Mouse (Mus musculus): Measurements from ENCODE around the gene Moap1. TPM values are rescaled to one million over a fixed set of nuclear protein-coding genes. Genes with fewer than 3 reads are reported as not detected.

Moap1 gene
- 7.6 and 8.4 TPM in 2 replicates for polyA plus RNA-seq (2015; fragmentation: Nextera tagmentation; extraction: Ambion mirVana)

GRCm38 (mm10) chr12:102743589-102744574 is at the start of gene Moap1, which contains the start of gene Tmem251:
Gene Moap1, minus strand, starts transcription at chr12:102743661.
Gene Tmem251, plus strand, starts transcription at chr12:102743762.
- under 1% methylated on average over 63 of the region's 63 CpGs for WGBS (ENCODE audit: insufficient replicate concordance)
- Histone ChIP-seq H3K4me3 (replicated peaks) (peak within 1 kb of the TSS; percentile 92), H3K36me3 (replicated peaks) (peaks cover 29% of the 10 kb centered on the region), H3K9ac (peak within 1 kb of the TSS; percentile 92), H3K27me3 (no peaks in the 10 kb centered on the region), H3K4me1 (replicated peaks) (peaks cover 38% of the 10 kb centered on the region), H3K4me2 (peak within 1 kb of the TSS; percentile 78), H3K9me3 (replicated peaks) (no peaks in the 10 kb centered on the region), H3K27ac (replicated peaks) (peak within 1 kb of the TSS; percentile 96)
- peak; percentile 96 for ATAC-seq (ENCODE audit: insufficient read depth)

- peak; percentile 86 for ATAC-seq (ENCODE audit: insufficient read depth)
- Histone ChIP-seq H3K36me3 (replicated peaks) (peaks cover 74% of the 10 kb centered on the region), H3K27ac (replicated peaks) (peak overlapping the region; percentile 56), H3K9ac (no peak overlapping the region), H3K4me3 (replicated peaks) (no peak overlapping the region; the same call in 1 of the 2 replicates), H3K4me1 (replicated peaks) (no peaks in the 10 kb centered on the region), H3K27me3 (no peaks in the 10 kb centered on the region), H3K9me3 (replicated peaks) (no peaks in the 10 kb centered on the region), H3K4me2 (peak overlapping the region; percentile 36)
- WGBS (ENCODE audit: insufficient replicate concordance): 74% methylated on average over 7 of the region's 7 CpGs
Observed at GRCm38 (mm10) chr12:102787927-102788326, 44.5 kb upstream of the Moap1 start.

GRCm38 (mm10) chr12:102785593-102785985 is 42.1 kb upstream of the Moap1 start:
- peak overlapping the region; percentile 7; the same call in 1 of the 2 replicates for H3K4me2 ChIP-seq
- no peak overlapping the region for H3K9ac ChIP-seq
- WGBS (ENCODE audit: insufficient replicate concordance): 76% methylated on average over 5 of the region's 5 CpGs
- no peak overlapping the region for H3K4me3 ChIP-seq (replicated peaks)
- no peaks in the 10 kb centered on the region for H3K9me3 ChIP-seq (replicated peaks)
- ATAC-seq (ENCODE audit: insufficient read depth): no peak
- no peak overlapping the region; the same call in 1 of the 2 replicates for H3K27ac ChIP-seq (replicated peaks)
- no peaks in the 10 kb centered on the region for H3K27me3 ChIP-seq
- H3K4me1 ChIP-seq (replicated peaks): no peaks in the 10 kb centered on the region
- peaks cover 57% of the 10 kb centered on the region for H3K36me3 ChIP-seq (replicated peaks)

GRCm38 (mm10) chr12:102784899-102785592 is 41.6 kb upstream of the Moap1 start:
- no peak overlapping the region for H3K4me3 ChIP-seq (replicated peaks)
- H3K9ac ChIP-seq: no peak overlapping the region
- 83% methylated on average over 19 of the region's 19 CpGs for WGBS (ENCODE audit: insufficient replicate concordance)
- no peaks in the 10 kb centered on the region for H3K27me3 ChIP-seq
- no peak for ATAC-seq (ENCODE audit: insufficient read depth)
- H3K4me1 ChIP-seq (replicated peaks): no peaks in the 10 kb centered on the region
- H3K27ac ChIP-seq (replicated peaks): no peak overlapping the region; the same call in 1 of the 2 replicates
- no peaks in the 10 kb centered on the region for H3K9me3 ChIP-seq (replicated peaks)
- H3K36me3 ChIP-seq (replicated peaks): peaks cover 51% of the 10 kb centered on the region
- peak overlapping the region; percentile 7; the same call in 1 of the 2 replicates for H3K4me2 ChIP-seq

- H3K4me3 ChIP-seq (replicated peaks): no peak overlapping the region
- H3K4me2 ChIP-seq: no peak overlapping the region
- H3K4me1 ChIP-seq (replicated peaks): no peaks in the 10 kb centered on the region
- H3K9me3 ChIP-seq (replicated peaks): no peaks in the 10 kb centered on the region
- H3K36me3 ChIP-seq (replicated peaks): peaks cover 41% of the 10 kb centered on the region
- H3K27ac ChIP-seq (replicated peaks): no peak overlapping the region
- H3K27me3 ChIP-seq: no peaks in the 10 kb centered on the region
- ATAC-seq (ENCODE audit: insufficient read depth): no peak
- 74% methylated on average over 5 of the region's 5 CpGs for WGBS (ENCODE audit: insufficient replicate concordance)
- no peak overlapping the region for H3K9ac ChIP-seq
Observed at GRCm38 (mm10) chr12:102782841-102783240, 39.4 kb upstream of the Moap1 start.

- 40% methylated on average over 3 of the region's 3 CpGs for WGBS (ENCODE audit: insufficient replicate concordance)
Observed at GRCm38 (mm10) chr12:102779452-102779851, 36.0 kb upstream of the Moap1 start.

GRCm38 (mm10) chr12:102778151-102778550 is 34.7 kb upstream of the Moap1 start:
- Histone ChIP-seq H3K36me3 (replicated peaks) (peaks cover 50% of the 10 kb centered on the region), H3K9ac (no peak overlapping the region), H3K4me3 (replicated peaks) (no peak overlapping the region), H3K4me2 (no peak overlapping the region), H3K27me3 (no peaks in the 10 kb centered on the region), H3K27ac (replicated peaks) (no peak overlapping the region), H3K4me1 (replicated peaks) (no peaks in the 10 kb centered on the region), H3K9me3 (replicated peaks) (no peaks in the 10 kb centered on the region)
- 88% methylated on average over 5 of the region's 5 CpGs for WGBS (ENCODE audit: insufficient replicate concordance)
- no peak for ATAC-seq (ENCODE audit: insufficient read depth)

More at GRCm38 (mm10) chr12:102779452-102779851, 36.0 kb upstream of the Moap1 start:
- H3K9me3 ChIP-seq (replicated peaks): no peaks in the 10 kb centered on the region
- 0 out of 2 replicates have a peak, but pooled peaks have one; percentile 12 for ATAC-seq (ENCODE audit: insufficient read depth)
- H3K9ac ChIP-seq: no peak overlapping the region
- H3K27me3 ChIP-seq: no peaks in the 10 kb centered on the region
- peaks cover 46% of the 10 kb centered on the region for H3K36me3 ChIP-seq (replicated peaks)
- no peak overlapping the region for H3K27ac ChIP-seq (replicated peaks)
- H3K4me2 ChIP-seq: no peak overlapping the region
- H3K4me3 ChIP-seq (replicated peaks): no peak overlapping the region
- H3K4me1 ChIP-seq (replicated peaks): no peaks in the 10 kb centered on the region

GRCm38 (mm10) chr12:102776035-102776434 is 32.6 kb upstream of the Moap1 start:
- 81% methylated on average over 14 of the region's 14 CpGs for WGBS (ENCODE audit: insufficient replicate concordance)
- Histone ChIP-seq H3K9me3 (replicated peaks) (no peaks in the 10 kb centered on the region), H3K4me2 (no peak overlapping the region), H3K27ac (replicated peaks) (no peak overlapping the region), H3K4me1 (replicated peaks) (no peaks in the 10 kb centered on the region), H3K9ac (no peak overlapping the region), H3K4me3 (replicated peaks) (no peak overlapping the region), H3K27me3 (no peaks in the 10 kb centered on the region), H3K36me3 (replicated peaks) (peaks cover 66% of the 10 kb centered on the region)
- no peak for ATAC-seq (ENCODE audit: insufficient read depth)

GRCm38 (mm10) chr12:102772676-102773075 is 29.2 kb upstream of the Moap1 start:
- H3K4me1 ChIP-seq (replicated peaks): no peaks in the 10 kb centered on the region
- peaks cover 92% of the 10 kb centered on the region for H3K36me3 ChIP-seq (replicated peaks)
- no peak overlapping the region for H3K9ac ChIP-seq
- H3K27me3 ChIP-seq: no peaks in the 10 kb centered on the region
- no peak overlapping the region for H3K27ac ChIP-seq (replicated peaks)
- WGBS (ENCODE audit: insufficient replicate concordance): 80% methylated on average over 5 of the region's 5 CpGs
- no peak for ATAC-seq (ENCODE audit: insufficient read depth)
- no peak overlapping the region for H3K4me2 ChIP-seq
- H3K4me3 ChIP-seq (replicated peaks): no peak overlapping the region
- no peaks in the 10 kb centered on the region for H3K9me3 ChIP-seq (replicated peaks)

- no peak overlapping the region for H3K4me2 ChIP-seq
- no peaks in the 10 kb centered on the region for H3K27me3 ChIP-seq
- H3K27ac ChIP-seq (replicated peaks): no peak overlapping the region
- H3K4me3 ChIP-seq (replicated peaks): no peak overlapping the region
- peaks cover 94% of the 10 kb centered on the region for H3K36me3 ChIP-seq (replicated peaks)
- 83% methylated on average over 8 of the region's 8 CpGs for WGBS (ENCODE audit: insufficient replicate concordance)
- H3K4me1 ChIP-seq (replicated peaks): no peaks in the 10 kb centered on the region
- no peak overlapping the region for H3K9ac ChIP-seq
- ATAC-seq (ENCODE audit: insufficient read depth): no peak
- H3K9me3 ChIP-seq (replicated peaks): no peaks in the 10 kb centered on the region
Observed at GRCm38 (mm10) chr12:102771601-102772000, 28.1 kb upstream of the Moap1 start.

- Histone ChIP-seq H3K4me2 (no peak overlapping the region), H3K27me3 (no peaks in the 10 kb centered on the region), H3K9me3 (replicated peaks) (no peaks in the 10 kb centered on the region), H3K36me3 (replicated peaks) (peaks cover 93% of the 10 kb centered on the region), H3K9ac (no peak overlapping the region), H3K27ac (replicated peaks) (no peak overlapping the region), H3K4me1 (replicated peaks) (no peaks in the 10 kb centered on the region; the same call in 1 of the 2 replicates), H3K4me3 (replicated peaks) (no peak overlapping the region)
- 84% methylated on average over 4 of the region's 4 CpGs for WGBS (ENCODE audit: insufficient replicate concordance)
- ATAC-seq (ENCODE audit: insufficient read depth): no peak
Observed at GRCm38 (mm10) chr12:102769000-102769399, 25.5 kb upstream of the Moap1 start.

All from liver, embryonic 15.5 days (tissue).